Mouse (Mus musculus): ENCODE data around the gene Prrt3.

Prrt3 gene

DNA sequence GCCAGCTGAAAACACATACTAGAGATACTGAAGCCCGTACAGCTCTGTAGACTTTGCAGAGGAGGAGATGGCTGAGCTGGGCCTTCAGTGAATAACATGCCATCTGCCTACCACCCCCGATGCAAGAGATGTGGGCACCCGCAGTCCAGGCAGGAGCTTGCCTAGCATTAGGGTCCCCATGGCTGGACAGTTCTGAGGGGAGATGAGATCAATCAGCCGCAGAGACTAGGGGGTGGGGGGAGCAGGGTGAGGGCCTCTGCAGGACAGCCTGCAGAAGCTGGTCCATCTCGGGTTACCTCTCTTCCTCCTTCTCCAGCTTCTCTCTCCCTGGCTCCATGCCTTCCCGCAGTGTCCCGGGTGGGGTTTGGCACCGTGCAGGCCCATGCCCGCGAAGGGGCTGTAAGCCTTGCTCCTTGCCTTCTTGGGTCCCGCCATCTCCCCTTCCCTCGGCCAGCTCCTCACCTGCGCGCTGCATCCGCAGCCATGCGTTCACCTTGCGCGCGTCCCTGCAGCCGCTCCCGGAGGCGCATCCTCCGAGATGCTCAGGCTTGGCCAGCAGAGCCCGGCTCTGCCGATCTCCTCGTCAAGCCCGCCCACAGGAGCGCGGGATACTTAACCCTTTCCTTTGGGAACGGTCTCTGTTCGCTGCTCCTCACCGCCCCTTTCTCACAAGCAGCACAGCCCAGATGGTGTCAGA is at the start of gene Prrt3:
Prrt3 (minus strand) TSS at position 544 of the 697 bp plus-strand sequence.
- no peak for DNase-seq (ENCODE audit: low read depth)

DNA sequence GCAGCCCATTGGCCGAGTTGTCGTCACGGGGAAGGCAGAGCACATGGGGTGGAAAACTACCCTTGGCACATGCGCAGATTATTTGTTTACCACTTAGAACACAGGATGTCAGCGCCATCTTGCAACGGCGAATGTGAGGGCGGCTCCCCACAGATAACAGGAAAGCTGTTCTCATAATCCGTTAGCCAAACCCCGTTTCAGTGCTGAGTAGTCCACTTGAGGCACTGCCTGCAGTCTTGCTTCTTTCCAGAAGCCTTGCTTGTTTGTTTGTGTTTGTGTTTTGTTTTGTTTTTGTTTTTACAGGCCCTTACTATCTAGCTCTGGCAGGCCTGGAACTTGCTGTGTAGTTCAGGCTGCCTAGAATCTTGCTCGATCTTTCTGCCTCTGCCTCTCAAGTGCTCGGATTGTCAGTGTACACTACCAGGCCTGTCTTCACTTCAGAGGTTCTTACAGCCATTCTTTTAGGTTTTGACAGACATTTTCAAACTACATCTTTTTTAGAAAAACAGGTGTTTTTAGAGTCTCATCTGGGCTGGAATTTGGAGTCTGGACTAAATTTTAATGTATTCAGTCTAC is 42.3 kb upstream of the Prrt3 start:
- no peak for DNase-seq (ENCODE audit: low read depth)

DNA sequence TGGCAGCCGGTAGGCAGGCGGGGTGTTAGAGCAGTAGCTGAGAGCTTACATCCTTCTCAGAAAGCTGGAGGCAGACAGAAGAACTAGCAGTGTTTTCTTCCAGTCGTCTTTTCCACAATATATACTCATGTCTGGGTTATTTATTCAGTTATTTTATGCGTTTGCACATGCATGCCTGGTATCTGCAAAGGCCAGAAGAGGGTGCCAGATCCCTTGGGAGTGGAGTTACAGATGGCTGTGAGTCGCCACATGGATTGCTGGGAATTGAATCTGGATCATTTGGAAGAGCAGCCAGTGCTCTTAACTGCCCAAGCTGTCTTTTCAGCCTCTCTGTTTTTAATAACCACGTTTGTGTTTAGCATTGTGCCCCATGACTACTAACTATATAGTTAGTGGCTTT is 39.9 kb upstream of the Prrt3 start:
- DNase-seq (ENCODE audit: low read depth): peak; percentile 38

DNA sequence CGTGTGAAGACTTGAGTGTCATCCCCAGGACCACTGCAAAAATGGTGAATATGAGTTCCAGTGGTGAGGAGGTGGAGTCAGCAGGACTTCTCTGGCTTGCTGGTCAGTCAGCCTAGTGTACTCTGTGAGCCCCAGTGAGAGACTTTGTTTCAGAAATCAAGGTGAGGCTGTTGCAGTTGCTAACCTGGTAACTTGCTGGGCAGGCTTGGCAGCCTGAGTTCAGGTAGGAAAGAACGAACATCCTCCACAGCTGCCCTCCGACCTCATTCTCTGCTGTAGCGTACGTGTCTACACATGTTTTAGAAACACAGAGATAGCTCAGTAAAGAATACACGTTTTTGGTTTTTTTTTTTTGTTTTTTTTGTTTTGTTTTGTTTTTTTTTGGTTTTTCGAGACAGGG is 33.2 kb upstream of the Prrt3 start:
- no peak for DNase-seq (ENCODE audit: low read depth)

DNA sequence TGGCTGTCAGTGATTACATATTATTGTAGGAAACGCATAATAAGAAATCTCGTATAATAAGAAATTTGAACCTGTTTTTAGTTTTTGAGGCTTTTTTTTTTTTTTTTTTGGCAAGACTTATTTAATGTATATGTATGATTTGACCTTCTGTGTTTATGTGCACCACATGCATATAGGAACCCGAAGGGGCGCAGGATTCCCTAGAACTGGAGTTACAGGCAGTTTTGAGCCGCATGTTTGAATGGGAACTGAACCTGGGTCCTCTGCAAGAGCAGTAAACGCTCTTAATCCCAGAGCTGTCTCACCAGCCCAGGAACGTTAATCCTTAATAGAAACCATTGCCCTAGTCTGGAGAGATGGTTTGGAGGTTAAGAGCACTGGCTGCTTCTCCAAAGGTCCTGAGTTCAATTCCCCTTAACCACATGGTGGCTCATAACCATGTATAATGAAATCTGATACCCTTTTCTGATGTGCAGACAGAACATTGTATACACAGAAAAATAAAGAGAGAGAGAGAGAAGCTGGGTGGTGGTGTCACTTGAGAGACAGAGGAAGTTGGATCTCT is 30.2 kb upstream of the Prrt3 start:
- no peak for DNase-seq (ENCODE audit: low read depth)

DNA sequence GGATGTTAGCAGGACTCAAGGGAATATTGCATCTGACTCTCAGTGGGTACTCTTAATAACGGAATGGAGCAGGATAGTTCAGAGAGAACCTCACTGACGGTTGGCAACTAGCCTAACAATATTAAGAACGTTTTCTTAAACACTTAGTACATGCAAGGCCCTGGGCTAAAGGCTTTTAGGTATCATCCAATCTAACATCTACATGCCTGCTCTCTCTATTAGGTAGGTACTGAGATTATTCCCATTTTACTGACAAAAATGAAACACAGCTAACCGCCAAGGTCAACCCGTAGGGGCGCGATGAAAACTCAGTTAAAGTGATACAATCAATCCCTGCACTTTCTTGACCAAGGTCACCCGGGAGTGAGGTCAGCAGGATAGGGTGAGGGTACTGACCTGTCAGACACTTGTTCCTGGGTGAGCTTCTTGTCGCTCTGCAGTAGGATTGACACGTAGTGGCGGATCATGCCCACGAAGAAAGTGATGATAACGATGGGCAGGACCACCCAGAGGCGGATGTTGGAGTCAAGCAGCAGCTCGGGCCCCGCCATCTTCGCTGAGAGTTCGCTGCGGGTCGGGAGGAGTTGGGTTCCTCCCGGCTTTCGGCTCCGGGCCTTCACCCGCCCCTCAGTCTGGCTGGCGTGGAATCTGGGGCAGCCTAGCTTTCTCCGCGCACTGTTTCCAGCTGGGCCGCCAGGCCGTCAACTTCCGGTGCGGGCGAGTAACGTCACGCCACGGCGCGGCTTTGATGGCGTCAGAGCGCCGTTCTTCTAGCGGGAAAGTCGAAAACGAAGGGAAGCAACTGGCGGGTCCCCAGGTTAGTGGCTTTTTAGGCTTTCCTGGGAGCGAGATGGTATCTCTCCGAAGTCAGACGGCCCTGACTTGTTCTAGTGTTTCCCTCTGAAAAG is 29.5 kb upstream of the Prrt3 start, which contains the start of the genes Emc3 and Fancd2:
Emc3 (minus strand) TSS at position 721 of the 908 bp plus-strand sequence.
Fancd2 (plus strand) TSS at position 751 of the 908 bp plus-strand sequence.
- peak; percentile 96 for DNase-seq (ENCODE audit: low read depth)

DNA sequence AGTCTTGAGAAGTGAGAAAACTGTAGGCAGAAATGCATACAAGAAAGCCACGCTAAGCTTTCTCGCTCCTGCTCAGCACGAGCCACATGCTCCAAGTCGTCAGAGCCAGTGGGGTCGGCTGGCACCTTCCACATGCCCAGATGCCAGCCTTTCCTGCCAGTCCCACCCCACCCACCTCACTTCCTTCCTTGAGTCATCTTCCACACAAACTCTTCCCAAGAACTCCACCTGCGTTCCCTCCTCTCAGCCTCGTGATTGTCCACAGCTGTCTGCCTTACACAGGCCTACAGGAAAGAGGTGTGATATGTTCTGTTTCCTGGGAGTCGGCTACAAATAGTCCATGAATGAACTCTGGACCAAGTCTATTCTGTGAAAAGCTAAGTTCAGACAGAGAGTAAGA is 21.7 kb upstream of the Prrt3 start:
- no peak for DNase-seq (ENCODE audit: low read depth)

DNA sequence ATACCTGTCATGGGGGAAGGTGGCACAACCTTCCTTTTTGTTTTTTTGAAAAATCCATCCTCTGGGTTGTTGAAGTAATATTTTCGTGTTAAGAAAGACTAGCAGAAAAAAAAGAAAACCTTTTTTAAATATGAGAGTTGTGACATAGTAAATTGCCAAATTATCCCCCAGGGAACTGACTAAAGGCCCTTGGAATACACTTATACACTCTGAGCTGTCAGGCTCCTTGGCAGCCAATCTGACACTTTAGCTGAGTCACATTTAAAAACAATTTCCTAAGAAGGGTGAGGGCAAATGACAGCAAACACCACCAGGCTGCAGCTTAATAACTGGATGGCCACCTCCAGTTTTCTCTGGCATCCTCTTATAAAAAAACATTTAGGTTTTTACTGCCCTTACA is 20.6 kb upstream of the Prrt3 start:
- peak; percentile 90 for DNase-seq (ENCODE audit: low read depth)

DNA sequence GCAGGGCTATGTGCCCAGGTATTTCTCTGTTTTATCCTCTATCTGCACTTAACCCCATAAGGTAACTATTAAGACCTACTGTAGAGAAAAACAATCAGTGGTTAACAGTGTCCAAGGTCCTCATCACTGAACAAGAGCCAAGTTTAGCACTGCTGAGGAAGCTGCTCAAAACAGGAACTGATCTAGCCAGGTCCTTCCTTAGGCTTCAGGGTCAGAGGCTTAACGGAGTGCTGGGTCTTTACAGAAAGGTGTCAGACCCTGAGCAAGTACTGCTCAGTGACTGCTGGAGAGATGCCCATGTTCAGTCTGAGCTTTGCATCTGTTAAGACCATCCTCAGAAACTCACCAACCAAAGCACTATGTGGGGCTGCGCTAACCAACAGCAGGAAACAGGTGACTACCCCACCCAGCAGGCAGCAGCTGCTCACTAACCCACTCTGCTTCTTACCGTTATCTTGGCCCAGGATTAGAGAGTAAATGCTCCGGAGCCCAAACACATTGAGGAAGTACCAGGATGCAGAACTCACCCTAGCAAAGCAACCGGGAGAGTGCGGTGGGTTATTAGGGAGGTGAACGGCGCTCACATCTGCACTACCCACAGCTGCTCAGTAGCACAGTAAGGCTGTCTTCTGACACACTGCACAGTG is 15.8 kb upstream of the Prrt3 start:
- DNase-seq (ENCODE audit: low read depth): no peak

DNA sequence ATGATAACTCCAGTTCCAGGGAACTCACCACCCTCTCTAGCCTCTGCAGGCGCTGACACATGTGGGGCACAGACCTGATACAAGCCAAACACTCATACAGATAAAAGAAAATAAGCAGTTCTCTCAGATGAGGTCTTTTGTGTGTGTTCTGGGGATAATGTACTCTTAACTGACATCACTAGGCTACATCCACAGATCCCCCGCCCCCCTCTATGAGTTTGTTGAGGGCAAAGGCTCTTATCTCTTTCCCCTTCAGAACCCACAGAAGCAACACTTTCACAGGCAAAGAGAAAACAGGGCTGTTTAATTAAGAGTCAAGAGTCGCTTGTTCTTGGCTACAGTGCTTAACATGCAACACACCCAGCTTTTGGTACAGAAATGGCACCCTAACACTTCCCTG is 12.9 kb upstream of the Prrt3 start:
- DNase-seq (ENCODE audit: low read depth): no peak

DNA sequence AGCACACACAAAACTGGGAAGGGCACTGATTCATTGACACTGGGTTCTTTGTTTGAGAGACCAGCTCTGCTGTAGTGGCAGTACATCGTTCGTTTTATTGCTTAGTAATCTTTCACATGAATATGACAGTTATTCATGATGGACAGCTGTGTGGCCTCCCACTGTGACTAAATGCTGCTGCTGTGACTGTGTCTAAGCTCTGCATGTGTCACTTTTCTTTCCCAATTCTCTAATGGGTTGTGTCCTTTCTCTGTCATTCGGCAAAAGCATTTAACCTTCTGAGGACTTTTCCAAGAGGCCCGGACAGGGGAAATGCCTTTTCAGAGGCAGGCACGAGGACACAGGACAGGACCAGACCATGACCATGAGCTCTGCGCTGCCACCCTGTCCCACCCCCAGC is 12.2 kb upstream of the Prrt3 start:
- no peak for DNase-seq (ENCODE audit: low read depth)

DNA sequence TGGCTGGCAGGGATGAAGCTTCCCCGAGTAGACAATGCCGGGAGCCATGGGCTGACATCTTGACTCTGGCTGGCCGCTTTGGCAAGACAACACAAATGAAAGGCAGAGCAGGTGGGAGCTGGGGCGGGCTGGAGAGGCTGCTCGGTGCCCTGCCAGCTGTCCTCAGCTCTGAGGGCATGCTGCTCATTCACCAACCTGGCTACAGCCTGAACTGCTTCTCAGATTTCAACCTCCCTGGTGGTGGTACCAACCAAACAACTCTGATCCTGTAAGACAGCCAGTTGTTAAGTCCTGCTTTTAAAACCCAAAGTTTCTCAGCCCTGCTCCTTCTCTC is 7.2 kb upstream of the Prrt3 start:
- DNase-seq (ENCODE audit: low read depth): peak; percentile 42

DNA sequence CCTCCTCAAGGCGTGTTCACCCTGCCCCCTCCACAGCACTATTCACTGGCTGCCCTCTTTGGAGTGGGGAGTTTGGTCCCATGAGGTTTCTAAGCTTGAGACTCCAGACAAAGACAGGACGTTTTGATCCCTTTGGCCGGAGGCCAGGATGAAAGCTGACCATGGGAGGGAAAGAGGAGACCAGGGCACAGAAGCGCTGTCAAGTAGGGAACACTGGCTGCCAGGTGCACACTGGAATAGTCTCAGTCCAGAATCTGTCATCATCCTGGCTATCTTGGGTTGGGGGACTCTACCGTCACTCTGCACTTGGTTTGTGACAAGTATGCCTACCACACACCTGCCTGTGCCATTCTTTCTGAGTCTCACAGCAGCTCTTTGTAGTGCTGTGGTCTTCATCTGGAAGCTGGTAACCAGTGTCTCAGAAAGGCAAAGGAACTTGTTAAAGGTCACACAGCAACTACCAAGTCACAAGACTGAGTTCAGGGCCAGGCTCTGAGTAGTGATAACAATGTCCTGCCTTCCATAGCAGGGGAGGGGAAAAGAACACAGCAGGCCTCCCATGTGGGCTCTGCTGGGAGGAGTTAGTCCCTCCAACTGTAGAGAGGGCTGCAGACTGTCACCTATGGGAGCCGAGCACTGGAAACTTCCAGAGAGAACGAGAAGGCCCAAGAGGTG is 6.7 kb upstream of the Prrt3 start:
- DNase-seq (ENCODE audit: low read depth): no peak

DNA sequence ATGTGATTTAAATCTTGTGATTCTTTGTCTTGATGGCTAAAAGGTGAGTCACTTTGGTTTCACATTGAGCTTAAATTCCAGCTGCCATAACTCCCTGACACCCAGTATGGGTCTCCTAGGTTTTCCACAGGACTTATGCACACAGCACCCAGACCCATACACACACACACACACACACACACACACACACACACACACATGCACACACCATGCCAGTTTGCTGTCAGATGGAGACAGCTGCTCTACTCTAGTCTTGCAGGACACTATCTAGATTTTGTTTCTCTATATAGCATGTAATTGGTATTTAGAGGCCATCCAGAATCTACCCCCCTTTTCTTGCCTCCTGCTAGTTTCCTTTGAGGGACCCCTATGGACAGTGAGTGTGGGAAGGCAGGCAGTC is 5.4 kb upstream of the Prrt3 start:
- no peak for DNase-seq (ENCODE audit: low read depth)

DNA sequence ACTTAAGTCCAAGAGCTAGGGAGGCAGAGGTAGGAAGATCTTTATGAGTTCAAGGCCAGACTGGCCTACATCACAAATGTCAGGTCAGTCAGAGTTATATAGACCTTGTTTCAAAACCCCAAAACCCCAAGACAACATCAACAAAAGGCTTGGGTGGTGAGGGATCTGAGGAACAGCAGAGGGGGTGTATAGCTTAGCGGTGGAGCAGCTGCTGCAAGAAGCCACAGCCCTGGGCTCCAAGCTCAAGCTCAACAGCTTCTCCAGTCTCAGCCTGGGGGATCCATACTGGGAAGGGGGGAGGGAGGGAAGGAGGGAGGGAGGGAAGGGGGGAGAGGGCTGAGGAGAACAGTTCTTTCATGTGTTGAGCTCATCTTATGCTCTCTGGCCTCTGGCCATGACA is 4.0 kb upstream of the Prrt3 start:
- no peak for DNase-seq (ENCODE audit: low read depth)

DNA sequence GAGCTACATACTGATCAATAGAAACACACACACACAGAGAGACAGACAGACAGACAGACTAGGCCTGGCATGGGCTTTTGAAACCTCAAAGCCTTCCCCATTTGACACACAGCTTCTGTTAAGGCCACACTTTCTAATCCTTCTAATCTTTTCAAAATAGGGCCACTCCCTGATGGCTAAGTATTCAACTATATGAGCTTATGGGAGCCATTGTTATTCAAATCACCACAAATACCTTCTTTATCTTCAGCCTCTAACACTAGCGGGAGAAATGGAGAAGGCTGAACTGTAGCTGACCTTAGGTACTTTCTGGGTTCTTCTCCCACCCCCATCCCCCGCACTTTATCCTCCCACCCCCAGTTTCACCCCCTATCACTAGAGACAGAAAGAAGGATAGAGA is 1.1 kb upstream of the Prrt3 start:
- no peak for DNase-seq (ENCODE audit: low read depth)

DNA sequence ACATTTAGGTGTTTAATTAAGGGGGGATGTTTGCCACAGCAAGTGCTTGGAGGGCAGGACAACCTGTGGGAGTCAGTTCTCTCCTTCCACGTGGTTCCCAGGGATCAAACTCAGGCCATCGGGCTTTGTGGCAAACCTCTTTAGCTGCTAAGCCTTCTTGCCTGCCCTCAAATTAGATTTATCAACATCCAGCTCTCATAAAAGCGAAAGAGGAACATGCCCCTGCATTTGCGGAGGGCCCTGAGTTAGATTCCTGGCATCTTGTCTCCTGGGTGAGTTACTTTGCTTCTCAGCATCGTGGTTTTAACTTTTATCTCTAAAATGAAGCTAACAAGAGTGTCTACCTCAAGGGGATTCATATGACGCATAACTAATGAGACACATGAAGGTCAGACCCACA is 2.4 kb downstream of the Prrt3 start:
- DNase-seq (ENCODE audit: low read depth): no peak

DNA sequence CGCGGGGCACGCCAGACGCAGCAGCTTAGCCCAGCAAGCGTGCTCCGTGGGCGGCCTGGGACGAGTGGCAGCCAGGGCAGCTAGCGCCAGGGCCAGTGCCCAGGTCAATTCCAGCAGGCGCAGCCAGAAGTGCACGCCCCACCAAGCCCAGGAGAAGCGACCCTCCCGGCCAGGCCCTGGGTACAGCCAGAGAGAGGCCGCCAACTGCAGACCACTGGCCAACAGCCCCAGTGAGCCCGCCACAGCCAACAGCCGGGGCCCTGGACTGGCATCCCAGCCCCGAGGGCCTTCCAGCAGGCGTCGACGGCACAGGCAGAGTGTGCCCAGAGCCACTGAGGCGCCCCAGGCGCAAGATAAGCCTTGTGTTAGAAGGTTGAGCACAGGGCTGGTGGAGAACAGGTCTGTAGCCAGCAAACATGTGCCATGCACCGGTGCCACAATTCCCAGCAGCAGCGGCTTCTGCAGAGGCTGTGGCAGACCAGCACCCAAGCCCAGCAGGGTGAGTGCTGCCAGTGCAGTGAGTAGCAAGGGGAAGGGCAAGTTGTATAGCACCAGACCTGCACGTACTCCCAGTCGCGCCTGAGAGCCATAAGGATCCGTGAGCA is 6.6 kb downstream of the Prrt3 start:
- DNase-seq (ENCODE audit: low read depth): no peak

DNA sequence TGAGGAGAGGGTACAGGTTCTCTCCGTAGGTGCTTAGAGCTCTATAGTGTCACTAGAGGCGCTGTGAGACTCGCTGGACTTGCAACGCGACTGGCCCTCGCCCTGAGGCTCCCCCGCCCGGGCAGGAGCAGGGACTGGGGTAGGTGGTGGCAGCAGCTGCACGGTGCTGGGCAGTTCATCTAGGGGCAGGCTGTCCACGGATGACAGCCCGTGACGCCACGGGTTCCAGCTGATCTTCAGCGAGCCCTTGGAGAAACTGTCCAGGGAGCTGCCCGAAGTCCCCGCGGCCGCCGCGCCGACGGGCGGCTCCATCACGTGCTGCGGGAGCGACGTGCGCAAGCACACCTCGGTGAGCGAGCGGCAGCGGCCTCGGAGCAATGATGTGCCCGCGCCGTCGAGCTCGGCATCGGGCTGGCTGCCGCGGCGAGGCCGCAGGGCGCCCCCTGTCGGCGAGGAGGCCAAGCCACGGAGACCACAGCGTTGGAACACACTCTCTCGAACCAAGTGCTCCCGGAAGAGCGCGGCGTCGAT is 7.4 kb downstream of the Prrt3 start:
- DNase-seq (ENCODE audit: low read depth): no peak

DNA sequence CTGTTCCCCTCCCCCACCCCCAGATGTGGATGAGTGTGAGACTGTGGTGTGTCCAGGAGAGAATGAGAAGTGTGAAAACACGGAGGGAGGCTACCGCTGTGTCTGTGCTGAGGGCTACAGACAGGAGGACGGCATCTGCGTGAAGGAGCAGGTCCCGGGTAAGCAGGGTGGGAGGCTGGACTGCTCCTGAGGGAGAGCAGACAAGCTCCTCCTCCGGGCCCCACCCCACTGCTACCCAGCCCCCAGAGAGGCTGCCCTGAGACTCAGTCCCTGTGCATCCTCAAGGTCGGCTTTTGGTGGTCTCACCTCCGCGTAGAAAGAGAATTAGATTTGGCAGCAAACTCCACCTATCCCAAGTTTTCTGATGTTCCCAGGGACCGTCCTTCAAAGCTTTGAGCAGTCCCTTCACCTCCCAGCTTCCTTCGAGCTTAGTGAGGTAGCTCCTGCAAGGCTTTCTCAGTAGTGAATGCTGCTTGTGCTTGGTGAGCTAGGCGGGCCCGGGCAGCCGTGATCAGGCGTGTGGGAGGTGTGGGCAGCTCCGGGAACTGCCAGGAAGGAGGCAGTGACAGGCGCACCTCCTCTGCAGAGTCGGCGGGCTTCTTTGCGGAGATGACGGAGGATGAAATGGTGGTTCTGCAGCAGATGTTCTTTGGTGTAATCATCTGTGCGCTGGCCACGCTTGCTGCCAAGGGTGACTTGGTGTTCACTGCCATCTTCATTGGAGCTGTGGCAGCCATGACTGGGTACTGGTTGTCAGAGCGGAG is 9.4 kb downstream of the Prrt3 start:
- no peak for DNase-seq (ENCODE audit: low read depth)

Data from NIH3T3 (cell line).